Mouse (Mus musculus): ENCODE data around the gene Prune2. TPM values are rescaled to one million over a fixed set of nuclear protein-coding genes. Genes with fewer than 3 reads are reported as not detected.

The Prune2 gene
- polyA plus RNA-seq, 3 experiments from 2014 or later, result 0.05 to 0.26 (median 0.26) TPM

DNA sequence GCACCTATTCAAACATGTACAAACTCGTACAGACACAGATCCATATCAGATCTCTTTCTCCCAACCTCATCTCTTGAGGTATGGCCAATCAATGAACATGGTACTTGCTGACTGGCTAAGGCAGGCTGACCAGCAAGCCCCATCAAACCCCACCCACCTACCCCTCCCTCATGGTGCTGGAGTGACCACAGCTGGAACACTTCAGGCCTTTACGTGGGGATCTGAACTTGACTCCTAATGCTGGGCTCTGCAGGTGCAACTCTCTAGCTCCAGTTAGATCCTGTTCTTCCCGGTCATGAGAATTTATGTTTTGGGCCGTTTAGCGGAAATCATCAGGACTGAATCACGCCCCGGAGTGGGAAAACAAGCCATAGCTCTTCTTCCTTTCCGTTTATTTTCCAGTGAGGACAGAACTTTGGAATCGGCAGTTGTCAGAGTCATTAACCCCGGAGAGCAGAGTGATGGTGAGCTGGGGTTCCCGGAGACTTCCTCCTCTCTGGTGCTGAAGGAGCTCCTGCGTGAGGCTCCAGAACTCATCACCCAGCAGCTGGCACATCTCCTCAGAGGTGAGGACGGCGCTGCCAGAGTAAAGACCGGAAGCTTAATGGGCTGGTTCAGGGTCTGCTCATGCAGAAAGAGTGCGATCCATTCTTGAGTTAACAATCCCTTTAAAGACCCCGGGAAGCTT is 50.4 kb downstream of the Prune2 start:
- no peak for ATAC-seq

DNA sequence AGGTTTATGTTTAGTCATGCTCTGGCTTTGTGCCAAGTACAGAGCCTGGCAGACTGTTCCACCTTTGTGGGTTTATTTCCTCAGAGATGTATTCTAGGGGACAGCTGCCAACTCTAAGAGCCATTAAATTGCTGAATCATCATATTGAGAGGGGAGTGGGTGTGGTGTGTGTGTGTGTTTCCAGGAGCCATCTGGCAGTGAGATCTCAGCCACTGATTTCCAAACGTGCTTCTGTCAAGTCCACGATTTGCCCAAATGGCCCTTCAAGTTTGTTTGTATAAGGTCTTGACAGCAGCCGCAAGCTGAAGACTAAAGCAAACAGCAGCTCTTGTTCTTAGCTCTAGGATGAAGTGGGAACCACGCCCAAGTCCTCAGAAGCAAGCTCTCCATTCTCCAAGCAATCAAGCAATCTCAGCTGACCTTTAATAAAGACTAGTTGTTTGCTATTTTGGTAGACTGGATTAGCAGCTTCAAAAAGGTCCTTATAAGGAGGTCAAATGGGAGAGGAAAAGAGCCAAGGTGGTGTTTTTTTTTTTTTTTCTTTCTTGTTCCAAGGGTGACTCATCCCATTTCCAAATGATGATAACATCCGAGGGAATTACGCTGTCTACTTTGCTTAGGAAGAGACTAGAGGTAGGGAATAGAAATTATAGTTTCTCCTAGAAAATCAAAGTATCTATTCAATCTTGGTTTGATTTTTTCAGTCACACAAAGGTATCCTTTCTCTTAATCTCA is 55.5 kb downstream of the Prune2 start:
- ATAC-seq, result no peak

DNA sequence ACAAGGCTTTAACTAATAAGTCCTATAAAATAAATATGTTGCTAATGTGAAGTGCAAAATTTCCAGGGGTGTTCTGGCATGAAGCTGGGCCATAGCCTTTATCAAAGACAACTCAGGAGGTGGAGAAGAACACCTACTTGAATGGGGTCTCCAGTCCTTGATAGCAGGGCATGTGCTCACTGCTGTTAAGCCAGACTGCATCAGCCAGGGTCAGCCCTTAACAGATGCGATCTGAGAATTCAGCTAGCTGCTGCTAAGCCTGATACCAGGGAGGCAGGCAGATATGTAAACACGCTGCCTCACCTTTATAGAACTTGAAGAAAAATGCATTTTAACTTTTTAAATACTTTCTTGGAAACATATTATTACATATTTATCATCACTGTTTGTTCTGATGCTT is 57.2 kb downstream of the Prune2 start:
- no peak for ATAC-seq

DNA sequence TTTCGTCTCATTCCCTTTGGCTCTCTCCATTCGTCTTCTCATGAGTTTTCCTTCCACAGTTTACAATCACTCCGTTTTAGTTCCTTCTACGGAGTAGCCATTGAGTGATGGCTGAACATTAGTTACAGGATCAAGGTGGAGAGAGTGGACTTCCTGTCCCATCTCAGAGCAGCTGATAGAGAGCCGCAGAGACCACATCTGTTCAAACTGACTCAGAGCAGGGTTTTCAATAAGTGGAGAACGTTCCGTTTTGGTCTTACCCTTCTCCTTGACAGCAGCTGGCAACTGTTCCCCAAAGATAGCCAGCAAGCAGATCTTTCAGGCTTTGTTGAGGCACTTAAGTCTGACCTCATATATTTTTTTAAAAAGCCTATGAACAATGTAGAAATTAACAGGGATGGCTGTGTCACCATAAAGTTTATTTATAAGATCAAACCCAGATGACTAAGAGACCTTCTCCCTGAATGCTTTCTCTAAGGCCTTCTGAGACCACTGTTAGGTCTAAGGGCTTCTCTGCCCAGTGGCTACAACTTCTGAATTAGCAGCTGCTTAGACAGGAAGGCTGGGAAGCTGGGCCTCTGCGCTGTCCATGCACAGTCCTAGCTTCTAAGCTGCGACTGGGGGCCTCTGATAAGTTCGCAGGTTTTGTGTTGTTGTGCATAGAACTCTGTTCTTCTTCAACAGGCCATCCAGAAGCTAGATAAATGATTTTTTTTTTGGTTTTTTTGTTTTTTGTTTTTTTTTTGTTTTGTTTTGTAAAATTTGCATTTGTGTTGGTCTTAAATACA is 58.6 kb downstream of the Prune2 start:
- no peak for ATAC-seq

DNA sequence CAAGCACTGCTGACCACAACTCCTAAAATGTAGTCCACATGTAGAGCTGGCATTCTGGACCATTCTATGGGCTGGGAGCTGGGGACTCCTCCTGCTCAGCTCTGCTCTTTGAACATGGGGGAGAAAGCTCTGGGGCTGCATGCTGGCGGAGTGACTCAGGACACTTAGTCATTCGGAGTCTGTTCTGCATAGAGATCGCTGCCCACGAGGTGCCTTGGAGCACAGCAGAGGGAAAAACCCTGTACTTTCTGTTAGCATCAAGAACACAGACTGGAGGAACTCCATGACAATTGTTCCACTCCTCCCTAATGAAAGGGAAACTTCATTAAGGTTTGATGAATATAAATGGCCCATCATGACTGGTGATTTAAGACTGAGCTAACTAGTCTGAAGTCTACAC is 68.8 kb downstream of the Prune2 start:
- no peak for ATAC-seq

DNA sequence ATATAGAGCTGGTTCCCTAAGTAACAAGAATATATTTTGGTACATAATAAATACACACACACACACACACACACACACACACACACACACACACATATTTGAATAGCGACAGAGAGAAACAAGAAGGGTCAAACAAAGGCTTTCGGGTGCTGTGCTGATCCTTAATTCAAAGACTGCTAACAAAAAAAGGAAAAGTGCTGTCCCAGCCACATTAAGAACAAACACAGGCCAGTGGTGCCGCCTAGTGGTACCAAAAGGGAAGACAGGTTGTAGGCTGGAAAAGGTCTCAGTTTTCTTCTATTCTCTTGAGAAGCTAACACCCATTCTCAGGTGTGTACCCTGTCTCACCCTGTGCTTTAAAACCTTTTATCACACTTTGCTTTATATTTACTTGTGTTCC is 74.4 kb downstream of the Prune2 start:
- no peak for ATAC-seq

DNA sequence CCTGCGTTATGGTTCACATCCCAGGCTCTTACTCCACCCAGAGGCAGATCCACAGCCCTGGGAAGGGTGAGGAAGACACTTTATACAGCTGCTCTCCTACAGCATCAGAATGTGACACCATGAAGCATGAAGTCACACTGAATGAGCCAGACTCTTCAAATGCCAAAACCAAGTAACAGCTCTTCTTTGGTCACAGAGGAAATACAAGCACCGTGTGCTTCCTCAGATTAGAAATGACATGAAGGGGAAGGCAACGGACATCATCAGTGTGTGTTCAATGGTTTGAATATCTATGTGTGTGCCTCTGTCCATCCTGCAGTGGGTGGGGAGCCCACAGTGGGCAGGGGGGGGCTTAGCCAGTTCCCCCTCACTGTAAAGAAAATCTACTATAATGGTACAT is 76.4 kb downstream of the Prune2 start:
- ATAC-seq, result no peak

DNA sequence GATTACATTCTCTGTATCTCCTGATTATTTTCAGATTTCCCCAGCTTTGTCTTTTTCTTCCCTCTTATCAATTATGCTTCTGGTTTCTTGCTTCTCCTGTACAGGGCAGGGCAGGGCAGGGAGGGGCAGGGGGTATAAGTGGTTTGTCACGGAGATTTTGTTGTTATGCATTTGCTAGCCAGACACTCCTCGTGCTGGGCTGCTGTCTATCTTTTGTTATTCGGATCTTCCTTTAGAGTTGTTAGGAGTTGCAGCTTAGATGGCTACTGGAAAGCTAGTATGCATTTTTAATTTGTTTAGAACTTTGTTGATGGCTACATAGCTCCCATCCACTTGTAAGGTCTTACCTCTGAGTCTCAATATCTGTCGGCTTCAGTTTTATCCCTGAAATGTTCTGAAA is 91.0 kb downstream of the Prune2 start:
- no peak for ATAC-seq

DNA sequence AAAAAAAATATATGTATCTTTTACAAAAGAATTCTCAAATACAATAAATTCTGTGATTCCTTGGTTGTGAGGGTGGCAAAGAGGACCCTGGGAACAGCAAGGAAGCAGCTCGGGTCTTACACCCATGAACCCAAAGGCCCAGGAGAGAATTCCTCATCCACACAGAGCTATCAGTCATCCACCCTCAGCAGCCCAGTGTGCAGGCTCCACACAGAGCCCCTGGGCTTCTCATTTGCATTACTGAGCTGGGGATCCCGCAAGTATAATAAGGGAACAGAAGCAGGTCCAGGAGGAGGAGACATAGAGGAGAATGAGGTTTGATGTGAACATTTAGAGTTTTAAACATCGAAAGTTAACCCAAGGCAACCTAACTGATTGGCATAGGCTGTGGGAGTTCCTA is 100.0 kb downstream of the Prune2 start:
- no peak for ATAC-seq

DNA sequence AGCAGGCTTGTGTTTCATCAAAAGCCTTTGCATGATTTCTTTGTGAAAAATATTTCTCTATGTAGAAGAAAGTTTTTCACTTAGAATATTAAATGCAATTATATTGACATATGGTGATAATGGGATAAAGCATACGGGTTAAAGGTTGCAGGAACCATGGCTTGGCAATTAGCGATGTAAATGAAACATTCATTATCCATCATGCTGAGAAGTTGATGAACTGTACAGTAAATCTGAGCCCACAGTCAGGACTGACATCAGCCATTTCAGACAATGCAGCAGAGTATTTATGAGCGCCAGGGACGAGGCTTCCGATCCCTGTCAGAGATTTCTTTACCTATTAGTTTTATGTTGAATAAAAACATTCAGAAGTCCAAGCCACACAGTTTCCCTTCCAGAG is 104.2 kb downstream of the Prune2 start:
- no peak for ATAC-seq

DNA sequence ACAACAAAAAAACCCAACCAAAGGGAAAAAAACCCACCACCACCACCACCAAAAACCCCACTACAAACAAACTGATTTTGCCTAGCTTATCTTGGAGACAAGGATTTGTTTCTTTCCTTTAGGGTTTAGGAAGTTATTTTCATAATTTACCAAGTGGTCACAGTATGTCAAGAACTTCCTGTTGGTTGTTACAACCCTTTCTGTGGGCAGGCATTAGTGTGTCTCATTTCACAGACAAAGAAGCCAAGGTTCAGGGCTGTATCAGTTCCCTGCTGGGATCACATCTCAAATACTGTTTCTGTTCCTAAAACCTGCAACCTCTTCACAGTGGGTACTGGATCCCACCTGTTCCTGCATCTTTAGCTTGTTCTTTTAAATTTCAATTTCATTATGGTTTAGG is 108.5 kb downstream of the Prune2 start:
- no peak for ATAC-seq

DNA sequence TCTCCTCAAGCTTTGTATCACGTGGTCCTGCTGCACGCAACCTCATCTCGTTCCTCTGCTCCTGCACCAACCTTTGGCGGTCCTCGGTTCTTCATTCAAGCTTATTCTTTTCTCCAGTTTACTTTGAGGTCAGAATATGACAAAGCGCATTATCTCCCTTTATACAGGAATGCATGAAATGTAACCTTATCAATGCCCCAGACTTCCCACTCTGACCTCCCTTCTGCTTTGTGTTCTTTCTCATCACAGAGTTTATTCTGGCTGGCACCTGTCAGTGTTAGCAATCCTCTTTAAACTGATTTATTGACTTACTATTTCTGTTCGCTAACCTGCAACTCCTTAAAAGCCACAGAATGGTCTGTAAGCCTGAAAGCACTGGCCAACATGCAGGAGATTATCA is 113.1 kb downstream of the Prune2 start:
- no peak for ATAC-seq

DNA sequence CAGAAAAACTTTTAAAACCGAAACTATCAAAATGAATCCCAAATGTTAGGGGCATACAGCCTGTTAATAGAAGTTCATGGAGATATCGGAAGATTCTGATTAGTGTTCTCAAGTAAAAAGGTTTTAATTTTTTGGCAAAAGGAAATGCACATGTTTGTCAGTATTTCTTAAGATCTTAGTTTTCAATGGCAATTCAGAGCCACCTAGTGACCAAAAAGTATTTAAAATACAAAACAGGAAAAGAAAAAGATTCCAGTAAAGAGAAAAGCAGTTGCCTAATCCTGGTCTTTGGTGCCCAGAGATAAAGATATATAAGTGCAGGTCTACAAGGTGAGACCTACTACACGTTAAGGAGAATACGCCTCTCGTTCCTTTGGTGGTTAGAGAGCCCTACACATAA is 115.3 kb downstream of the Prune2 start:
- ATAC-seq, result no peak

DNA sequence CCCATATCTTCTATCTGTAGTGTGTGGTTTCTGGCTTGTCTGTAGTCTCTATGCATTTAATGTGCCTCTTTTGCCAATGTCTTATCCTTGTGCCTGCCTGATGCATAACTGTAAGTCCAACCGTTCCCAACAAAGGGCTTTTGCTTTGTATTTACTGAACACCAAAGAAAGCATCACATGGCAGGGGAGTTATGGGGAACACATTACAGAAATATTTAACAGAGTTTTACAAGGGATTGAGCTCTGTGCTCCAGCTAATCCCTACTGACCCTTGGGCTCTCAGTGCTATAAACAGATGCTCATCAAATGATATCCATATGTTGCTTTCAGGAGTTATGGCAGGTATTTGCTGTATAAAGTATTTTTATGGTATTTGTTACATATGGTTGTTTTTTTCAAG is 116.3 kb downstream of the Prune2 start:
- ATAC-seq, result no peak

DNA sequence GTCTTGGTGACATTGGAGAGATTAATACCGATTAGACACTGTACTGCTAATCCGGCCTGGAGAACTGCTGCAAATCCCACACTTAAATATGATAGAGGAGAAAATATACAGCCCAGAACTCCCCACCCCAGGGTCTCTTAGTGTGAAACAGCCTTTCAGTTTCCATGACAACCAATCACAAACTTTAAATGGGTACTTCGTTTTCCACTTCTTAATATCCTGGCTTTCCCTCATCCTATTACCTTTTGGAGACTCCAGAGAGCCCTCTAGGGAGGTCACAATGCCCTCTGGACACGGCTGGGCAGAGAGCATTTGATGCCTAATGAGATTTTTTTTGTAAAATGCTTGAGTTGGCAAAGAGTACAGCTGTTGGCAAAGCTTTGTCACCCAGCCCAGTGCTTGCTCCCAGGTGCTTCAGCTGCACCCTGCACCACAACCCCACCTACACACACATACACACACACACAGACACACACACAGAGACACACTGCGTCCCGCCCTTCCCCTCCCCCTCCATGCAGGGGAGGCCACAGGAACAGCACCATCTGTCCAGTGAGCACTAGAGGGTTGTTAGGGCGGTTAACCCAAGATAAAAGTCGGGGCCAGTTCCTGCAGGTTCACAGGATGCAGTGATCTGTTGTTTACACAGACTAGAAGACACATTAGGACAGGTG is 122.9 kb downstream of the Prune2 start:
- no peak for ATAC-seq

DNA sequence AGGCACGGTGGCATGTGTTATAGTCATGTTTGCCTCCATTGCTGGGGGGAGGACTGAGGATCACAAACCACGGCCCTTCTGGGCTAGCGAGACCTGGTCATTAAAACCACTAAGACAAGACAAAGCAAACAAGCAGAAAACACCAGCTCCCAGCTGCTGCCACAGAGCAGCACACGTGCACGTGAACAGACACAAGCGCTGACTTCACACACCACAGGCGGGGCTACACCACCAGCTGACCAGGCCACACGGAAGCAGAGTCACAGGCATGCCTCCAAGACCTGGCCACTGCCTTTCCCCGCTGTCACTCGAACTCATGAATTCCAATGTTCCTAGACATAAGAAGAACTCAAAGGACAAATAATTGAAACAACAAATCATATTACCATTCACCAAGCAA is 125.5 kb downstream of the Prune2 start:
- no peak for ATAC-seq

DNA sequence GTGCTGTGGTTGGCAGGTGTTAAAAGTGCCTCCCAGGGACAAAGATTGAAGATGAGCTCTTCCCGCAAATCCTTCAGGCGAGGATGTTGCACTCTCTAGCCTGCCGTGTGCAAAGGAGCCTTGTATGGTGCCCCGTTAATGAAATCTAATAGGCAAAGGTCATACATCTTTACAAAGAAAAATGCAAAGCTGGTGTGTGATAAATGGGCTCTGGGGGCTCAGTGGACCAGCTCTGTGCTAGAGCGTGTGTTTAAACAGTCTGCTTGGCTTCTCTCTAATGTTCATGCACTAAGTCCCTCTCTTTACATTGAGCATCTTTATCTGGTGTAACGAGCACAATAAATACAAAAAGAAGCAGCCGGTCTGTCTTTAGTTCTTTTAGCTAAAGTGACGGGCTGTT is 138.1 kb downstream of the Prune2 start:
- no peak for ATAC-seq

DNA sequence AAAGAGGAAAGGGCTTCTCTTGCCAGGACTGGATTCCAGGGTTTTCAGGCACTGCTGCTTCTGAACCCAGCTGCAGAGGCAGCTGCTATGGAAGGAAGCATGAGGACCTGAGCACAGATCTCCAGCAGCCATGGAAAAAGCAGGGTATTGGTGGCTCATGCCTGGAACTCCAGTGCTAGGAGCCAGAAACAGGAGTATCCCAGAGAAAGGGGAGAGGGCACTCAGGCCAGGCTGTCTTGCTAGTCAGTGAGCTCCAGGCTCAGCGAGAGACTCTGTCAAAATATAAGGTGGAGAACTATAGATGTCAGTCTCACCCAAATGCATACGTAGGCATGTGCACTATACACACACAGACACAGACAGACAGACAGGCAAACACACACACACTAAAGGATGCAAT is 140.4 kb downstream of the Prune2 start:
- no peak for ATAC-seq

DNA sequence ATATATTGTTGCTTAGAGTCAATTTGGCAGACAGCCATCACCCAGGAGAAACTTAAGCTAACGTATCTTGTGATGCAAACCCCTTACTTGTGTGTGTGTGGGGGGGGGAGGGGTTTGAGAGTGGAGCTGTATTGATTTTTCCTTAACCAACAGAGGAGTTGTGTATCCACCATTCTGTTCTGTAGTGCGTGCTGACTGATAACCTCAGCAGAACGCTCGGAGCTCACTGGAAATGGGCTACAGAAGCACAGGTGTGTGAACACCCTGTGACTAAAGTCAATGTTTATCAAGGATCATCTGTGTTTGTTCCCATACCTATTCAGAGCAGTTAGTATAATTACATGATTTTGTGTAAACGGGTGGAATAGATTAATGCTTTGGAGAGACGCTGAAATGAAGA is 141.3 kb downstream of the Prune2 start:
- no peak for ATAC-seq

DNA sequence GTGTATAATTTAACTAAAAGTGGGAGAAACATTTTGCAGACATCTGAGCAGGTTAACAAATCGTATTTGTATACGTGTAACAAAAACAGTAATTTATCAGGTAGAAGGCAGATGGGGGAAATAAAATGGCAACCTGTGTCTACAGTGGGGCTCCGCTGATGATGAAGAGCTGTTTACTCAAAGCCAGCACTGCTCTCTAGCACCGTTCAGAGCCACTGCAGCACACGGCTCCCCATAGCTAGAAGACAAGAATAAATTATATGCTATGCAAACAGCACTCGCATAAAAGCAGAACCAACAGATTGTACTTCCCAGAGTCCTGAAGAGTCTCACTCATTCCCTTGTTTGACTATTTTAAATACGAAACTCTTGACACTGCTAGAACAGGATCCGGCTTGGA is 152.9 kb downstream of the Prune2 start:
- ATAC-seq, result no peak

DNA sequence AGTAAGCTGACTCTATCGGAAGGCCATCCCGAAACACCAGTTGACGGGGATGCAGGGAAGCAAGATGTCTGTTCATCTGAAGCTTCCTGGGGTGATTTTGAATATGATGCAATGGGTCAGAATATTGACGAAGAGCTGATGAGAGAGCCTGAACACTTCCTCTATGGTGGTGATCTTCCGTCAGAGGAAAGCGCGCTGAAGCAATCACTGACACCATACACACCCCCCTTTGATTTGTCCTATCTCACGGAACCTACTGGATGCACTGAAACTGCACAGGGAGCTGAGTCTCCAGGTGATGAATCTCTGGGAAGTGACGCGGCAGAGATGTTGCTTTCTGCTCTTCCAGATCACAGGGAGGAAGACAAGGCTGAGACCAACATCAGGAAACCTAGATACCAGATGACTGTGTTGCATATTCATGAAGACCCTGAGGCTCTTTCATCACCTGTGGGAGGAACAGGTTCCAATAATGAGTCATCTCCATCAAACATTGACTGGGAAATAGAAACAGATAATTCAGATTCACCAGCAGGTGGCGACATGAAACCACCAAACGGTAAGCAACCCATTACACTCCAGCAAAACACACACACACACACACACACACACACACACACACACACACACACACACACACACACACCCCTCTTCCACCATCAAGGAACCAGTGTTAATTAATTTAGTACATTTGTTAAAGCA is 168.3 kb downstream of the Prune2 start:
- ATAC-seq, result no peak

DNA sequence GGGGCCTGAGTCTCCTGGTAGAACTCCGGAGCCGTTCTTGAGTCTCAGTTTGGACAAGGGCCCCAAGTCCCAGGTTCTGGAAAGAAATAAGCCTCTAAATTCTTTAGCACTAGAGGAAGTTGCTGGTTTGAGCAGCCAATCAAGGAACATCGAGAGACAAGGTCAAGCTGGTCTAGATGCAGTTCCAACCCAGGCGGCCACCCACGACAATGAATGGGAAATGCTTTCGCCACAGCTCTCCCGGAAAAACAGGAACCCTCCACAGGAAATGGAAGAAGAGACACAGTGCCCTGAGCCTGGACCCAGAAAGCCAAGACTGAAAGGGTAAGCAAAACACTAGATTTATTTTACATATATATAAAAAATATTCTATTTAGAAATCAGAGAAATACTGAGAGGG is 169.5 kb downstream of the Prune2 start:
- no peak for ATAC-seq

DNA sequence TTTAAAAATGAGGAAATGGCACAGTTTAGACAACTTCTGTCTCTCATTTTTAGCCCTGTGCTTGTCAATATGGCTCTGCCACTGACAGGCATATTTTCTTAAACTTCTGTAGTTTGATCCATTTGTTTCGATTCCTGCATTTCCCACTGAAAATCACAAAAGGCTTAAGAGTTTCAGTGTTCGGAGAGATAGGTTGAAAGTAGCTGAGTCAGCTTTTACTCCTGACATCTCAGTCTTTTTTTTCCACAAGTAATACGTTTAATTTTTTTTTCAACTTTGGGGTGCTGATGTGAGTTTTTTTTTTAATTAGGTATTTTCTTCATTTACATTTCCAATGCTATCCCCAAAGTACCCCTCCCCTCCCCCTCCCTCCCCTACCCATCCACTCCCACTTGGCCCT is 174.6 kb downstream of the Prune2 start:
- ATAC-seq, result no peak
